Mouse (Mus musculus): ENCODE results near the gene Pcp2. TPM values are rescaled to one million over a fixed set of nuclear protein-coding genes. Genes with fewer than 3 reads are reported as not detected.

Pcp2 gene
- polyA plus RNA-seq, 1 experiment from 2014 or later, result 0.29 TPM

DNA sequence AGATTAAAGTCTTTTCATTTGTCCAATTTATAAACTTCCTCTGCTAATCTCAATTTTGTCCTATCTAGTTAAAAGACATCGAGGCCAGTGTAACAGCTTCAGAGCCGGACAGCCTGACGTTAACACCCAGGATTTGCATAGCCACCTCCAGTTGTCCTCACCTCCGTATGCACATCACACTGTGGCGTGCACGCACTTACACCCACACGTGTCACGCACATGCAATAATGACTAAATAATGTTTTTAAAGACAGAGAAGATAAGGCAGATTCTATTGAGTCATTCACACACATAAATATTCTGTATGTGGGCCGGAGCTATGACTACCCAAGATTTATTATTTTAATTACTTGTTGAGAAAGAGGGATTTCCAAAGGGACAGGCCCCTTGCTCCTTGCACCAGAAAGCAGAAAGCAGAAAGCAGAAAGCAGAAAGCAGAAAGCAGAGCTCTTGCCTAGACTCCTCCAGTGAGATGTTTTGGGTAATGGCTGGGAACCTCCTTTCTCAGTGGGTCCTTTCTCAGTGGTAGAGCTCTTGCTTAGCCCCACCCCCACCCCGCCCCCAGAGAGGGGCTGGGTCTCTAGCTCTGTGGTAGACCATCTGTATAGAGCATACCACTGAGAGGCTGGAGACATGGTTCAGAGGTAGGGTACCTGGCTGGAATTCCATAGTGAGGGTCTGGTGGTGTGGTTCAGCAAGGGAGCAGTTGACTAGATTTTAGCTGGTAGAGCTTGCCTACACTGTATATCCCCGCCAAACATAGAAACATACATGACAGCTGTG is 29.6 kb upstream of the Pcp2 start:
- WGBS, result 66% methylated on average over 11 of the region's 11 CpGs
- Histone ChIP-seq H3K36me3 (ENCODE audit: control insufficient read depth, insufficient read depth, low read length) (no peaks in the 10 kb centered on the region), H3K4me3 (ENCODE audit: low read length) (no peak overlapping the region), H3K4me2 (ENCODE audit: low read depth, low read length) (no peak overlapping the region), H3K27me3 (replicated peaks; ENCODE audit: control insufficient read depth, insufficient read depth, low read length) (no peaks in the 10 kb centered on the region), H3K27ac (ENCODE audit: low read length) (no peak overlapping the region), H3K9me3 (ENCODE audit: control insufficient read depth, low read length) (no peaks in the 10 kb centered on the region), H3K4me1 (ENCODE audit: control insufficient read depth, insufficient read depth, low read length) (no peaks in the 10 kb centered on the region), H3K9ac (ENCODE audit: low read depth, low read length) (no peak overlapping the region)
- ATAC-seq, result no peak

DNA sequence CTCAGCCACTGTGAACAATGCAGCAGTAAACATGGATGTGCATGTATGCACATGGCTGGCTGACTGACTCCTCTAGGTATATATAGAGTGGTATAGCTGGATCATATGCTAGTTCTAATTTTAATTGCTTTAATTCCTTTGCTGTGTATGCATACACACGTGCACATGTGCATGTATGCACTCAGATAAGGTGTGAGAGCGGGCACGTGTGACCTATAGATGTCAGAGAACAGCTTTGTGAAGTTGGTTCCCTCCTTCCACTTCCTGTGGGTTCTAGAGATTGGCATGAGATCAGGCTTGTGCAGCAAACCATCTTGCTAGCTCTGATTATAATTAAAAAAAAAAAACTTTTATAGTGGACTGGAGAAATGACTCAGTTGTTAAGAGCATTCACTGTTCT is 27.5 kb upstream of the Pcp2 start:
- H3K27me3 ChIP-seq (replicated peaks; ENCODE audit: control insufficient read depth, insufficient read depth, low read length), result no peaks in the 10 kb centered on the region
- H3K4me2 ChIP-seq (ENCODE audit: low read depth, low read length), result no peak overlapping the region
- H3K27ac ChIP-seq (ENCODE audit: low read length), result no peak overlapping the region
- no peak overlapping the region for H3K9ac ChIP-seq (ENCODE audit: low read depth, low read length)
- no peaks in the 10 kb centered on the region for H3K9me3 ChIP-seq (ENCODE audit: control insufficient read depth, low read length)
- no peaks in the 10 kb centered on the region for H3K4me1 ChIP-seq (ENCODE audit: control insufficient read depth, insufficient read depth, low read length)
- no peak for ATAC-seq
- no peaks in the 10 kb centered on the region for H3K36me3 ChIP-seq (ENCODE audit: control insufficient read depth, insufficient read depth, low read length)
- 74% methylated on average over 3 of the region's 3 CpGs for WGBS
- H3K4me3 ChIP-seq (ENCODE audit: low read length), result no peak overlapping the region

DNA sequence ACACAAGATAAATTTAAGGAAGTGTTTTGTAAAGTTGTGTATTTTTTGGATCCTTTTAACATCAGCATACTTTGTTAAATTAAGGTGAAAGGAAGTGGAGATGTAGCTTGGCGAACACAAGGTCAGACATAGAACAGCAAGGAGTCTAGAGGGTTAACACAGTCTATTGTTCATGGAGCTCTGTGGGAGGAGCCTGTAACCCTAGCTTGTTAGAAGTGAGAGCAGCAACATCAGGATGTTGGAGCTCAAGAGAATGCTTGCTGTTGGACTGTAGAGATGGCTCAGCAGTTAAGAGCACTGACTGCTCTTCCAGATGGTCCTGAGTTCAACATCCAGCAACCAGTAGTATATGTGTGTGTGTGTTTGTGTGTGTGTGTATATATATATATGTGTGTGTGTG is 23.6 kb upstream of the Pcp2 start:
- H3K4me1 ChIP-seq (ENCODE audit: control insufficient read depth, insufficient read depth, low read length), result no peaks in the 10 kb centered on the region
- WGBS, result 45% methylated on average over 1 of the region's 1 CpGs
- H3K4me2 ChIP-seq (ENCODE audit: low read depth, low read length), result no peak overlapping the region; the same call in 1 of the 2 replicates
- H3K27me3 ChIP-seq (replicated peaks; ENCODE audit: control insufficient read depth, insufficient read depth, low read length), result no peaks in the 10 kb centered on the region
- no peaks in the 10 kb centered on the region for H3K36me3 ChIP-seq (ENCODE audit: control insufficient read depth, insufficient read depth, low read length)
- no peak for ATAC-seq
- H3K4me3 ChIP-seq (ENCODE audit: low read length), result no peak overlapping the region
- H3K9me3 ChIP-seq (ENCODE audit: control insufficient read depth, low read length), result no peaks in the 10 kb centered on the region
- no peak overlapping the region for H3K27ac ChIP-seq (ENCODE audit: low read length)
- no peak overlapping the region for H3K9ac ChIP-seq (ENCODE audit: low read depth, low read length)

DNA sequence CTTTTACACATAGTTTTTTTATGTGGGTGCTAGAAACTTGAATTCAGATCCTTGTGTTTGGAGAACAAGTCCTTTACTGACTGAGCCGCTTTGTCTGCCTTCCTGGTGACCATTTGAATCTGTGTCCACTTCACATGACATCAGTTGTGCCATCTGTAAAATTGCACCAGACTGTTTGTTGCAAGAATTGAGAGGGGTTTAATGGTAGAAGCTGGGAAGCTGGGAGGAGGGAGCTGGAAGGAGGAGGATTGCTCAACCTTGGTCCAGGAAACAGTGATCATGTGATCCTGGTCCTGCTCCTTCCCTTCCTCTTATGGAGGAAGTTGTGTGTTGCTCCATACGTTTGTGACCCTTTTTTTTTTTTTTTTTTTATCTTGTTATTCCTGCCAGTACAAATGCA is 22.9 kb upstream of the Pcp2 start:
- no peak for ATAC-seq
- 56% methylated on average over 2 of the region's 2 CpGs for WGBS

DNA sequence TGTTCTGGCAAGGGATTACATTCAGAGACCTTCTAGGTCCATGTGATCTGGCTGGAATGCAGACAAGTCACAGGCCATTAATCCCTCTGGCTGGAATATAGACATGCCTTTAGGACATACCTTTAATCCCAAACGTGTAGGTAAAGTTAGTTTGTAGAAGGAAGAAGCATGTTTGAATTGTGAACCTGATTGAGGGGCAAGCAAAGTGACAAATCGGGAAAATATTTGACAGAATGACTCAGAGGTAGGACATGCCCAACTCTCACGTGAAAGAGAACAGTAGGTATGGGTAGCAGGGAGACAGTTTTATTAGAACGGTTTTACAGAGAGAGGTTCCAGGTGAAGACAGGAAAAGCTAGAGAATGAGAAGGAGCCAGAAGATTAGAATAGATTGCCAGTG is 22.2 kb upstream of the Pcp2 start:
- no peak for ATAC-seq
- WGBS, result 71% methylated on average over 4 of the region's 4 CpGs

More for the DNA sequence above, 22.9 kb upstream of the Pcp2 start:
- Histone ChIP-seq H3K9me3 (ENCODE audit: control insufficient read depth, low read length) (no peaks in the 10 kb centered on the region), H3K27me3 (replicated peaks; ENCODE audit: control insufficient read depth, insufficient read depth, low read length) (no peaks in the 10 kb centered on the region), H3K27ac (ENCODE audit: low read length) (no peak overlapping the region), H3K4me2 (ENCODE audit: low read depth, low read length) (no peak overlapping the region), H3K36me3 (ENCODE audit: control insufficient read depth, insufficient read depth, low read length) (no peaks in the 10 kb centered on the region), H3K4me1 (ENCODE audit: control insufficient read depth, insufficient read depth, low read length) (no peaks in the 10 kb centered on the region), H3K4me3 (ENCODE audit: low read length) (no peak overlapping the region), H3K9ac (ENCODE audit: low read depth, low read length) (no peak overlapping the region)

DNA sequence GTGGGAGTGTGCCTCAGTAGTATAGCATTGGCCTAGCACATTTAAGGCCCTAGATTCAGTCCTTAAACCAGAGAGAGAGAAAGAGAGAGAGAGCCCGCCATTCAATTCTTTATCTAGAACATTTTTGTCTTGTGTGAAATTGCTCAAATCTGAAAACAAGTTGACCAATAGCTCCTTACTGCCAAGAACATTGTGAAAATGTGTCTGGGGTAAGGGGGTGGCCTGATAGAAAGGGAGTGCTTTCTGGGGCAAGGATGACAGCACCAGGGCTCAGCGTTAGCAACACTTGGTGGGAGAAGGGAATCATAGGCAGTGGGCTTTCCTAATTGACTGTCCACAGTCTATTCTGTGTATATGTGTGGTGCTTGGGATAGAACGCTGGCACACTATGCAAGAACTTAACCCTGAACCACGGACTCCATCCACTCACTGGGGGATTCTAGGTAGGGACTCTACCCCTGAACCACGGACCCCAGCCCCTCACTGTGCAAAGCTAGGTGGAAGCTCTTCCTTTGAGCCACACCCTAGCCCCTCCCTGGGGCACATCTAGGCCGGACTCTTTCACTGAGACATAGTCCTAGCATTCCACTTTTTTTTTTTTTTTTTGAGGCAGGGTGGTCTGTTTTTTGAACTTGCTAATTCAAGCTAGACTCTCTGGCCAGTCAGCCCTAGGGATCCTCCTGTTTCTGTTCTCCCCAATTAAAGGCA is 21.6 kb upstream of the Pcp2 start:
- no peak for ATAC-seq
- H3K27ac ChIP-seq (ENCODE audit: low read length), result no peak overlapping the region
- 84% methylated on average over 6 of the region's 6 CpGs for WGBS

More for the DNA sequence above, 22.2 kb upstream of the Pcp2 start:
- no peak overlapping the region for H3K27ac ChIP-seq (ENCODE audit: low read length)
- H3K4me3 ChIP-seq (ENCODE audit: low read length), result no peak overlapping the region
- no peaks in the 10 kb centered on the region for H3K9me3 ChIP-seq (ENCODE audit: control insufficient read depth, low read length)
- no peaks in the 10 kb centered on the region for H3K4me1 ChIP-seq (ENCODE audit: control insufficient read depth, insufficient read depth, low read length)
- no peak overlapping the region for H3K9ac ChIP-seq (ENCODE audit: low read depth, low read length)
- H3K4me2 ChIP-seq (ENCODE audit: low read depth, low read length), result no peak overlapping the region
- H3K27me3 ChIP-seq (replicated peaks; ENCODE audit: control insufficient read depth, insufficient read depth, low read length), result no peaks in the 10 kb centered on the region
- no peaks in the 10 kb centered on the region for H3K36me3 ChIP-seq (ENCODE audit: control insufficient read depth, insufficient read depth, low read length)

DNA sequence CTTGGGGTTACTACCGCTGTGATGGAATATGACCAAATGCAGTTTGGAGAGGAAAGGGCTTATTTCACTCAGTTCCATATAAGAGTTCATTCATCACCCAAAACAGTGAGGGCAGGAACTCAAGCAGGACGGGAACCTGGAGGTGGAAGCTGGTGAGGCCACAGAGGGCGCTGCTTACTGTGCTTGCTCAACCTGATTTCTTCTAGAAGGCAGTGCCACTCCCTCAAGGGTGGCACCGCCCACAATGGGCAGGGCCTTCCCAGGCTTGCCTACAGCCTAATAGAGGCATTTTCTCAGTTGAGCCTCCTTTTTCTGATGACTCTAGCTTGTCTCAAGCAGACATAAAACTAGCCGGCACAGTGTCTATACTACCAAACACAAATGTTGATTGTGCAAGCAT is 20.5 kb upstream of the Pcp2 start:
- ATAC-seq, result peak; percentile 77
- Histone ChIP-seq H3K9ac (ENCODE audit: low read depth, low read length) (no peak overlapping the region), H3K27ac (ENCODE audit: low read length) (no peak overlapping the region), H3K9me3 (ENCODE audit: control insufficient read depth, low read length) (no peaks in the 10 kb centered on the region), H3K27me3 (replicated peaks; ENCODE audit: control insufficient read depth, insufficient read depth, low read length) (no peaks in the 10 kb centered on the region), H3K36me3 (ENCODE audit: control insufficient read depth, insufficient read depth, low read length) (no peaks in the 10 kb centered on the region), H3K4me3 (ENCODE audit: low read length) (no peak overlapping the region), H3K4me2 (ENCODE audit: low read depth, low read length) (no peak overlapping the region), H3K4me1 (ENCODE audit: control insufficient read depth, insufficient read depth, low read length) (no peaks in the 10 kb centered on the region)
- WGBS, result 17% methylated on average over 5 of the region's 5 CpGs

More for the DNA sequence above, 21.6 kb upstream of the Pcp2 start:
- no peaks in the 10 kb centered on the region for H3K36me3 ChIP-seq (ENCODE audit: control insufficient read depth, insufficient read depth, low read length)
- H3K9ac ChIP-seq (ENCODE audit: low read depth, low read length), result no peak overlapping the region
- H3K27me3 ChIP-seq (replicated peaks; ENCODE audit: control insufficient read depth, insufficient read depth, low read length), result no peaks in the 10 kb centered on the region
- no peak overlapping the region for H3K4me3 ChIP-seq (ENCODE audit: low read length)
- no peaks in the 10 kb centered on the region for H3K4me1 ChIP-seq (ENCODE audit: control insufficient read depth, insufficient read depth, low read length)
- no peaks in the 10 kb centered on the region for H3K9me3 ChIP-seq (ENCODE audit: control insufficient read depth, low read length)
- no peak overlapping the region for H3K4me2 ChIP-seq (ENCODE audit: low read depth, low read length)

DNA sequence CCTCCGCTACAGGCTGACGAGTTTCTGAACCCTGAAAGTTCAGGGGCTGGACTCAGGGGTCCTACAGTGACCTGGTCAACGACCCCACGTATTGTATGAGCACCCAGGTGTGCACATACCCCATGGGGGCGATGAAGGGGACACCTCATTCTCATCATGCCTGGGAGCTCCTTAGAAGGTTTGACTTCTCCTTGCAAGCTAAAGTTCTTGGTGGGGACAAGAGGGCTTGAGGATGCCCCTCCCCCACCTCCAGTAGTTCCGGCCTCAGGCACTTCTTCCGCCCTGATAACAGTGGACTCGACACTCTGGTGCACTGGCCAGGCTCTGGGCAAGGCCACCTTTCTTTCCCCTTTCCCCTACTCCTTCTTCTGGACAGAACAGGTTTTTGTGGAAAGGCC is 6.1 kb upstream of the Pcp2 start:
- peak overlapping the region; percentile 61 for H3K4me3 ChIP-seq (ENCODE audit: low read length)
- no peaks in the 10 kb centered on the region for H3K36me3 ChIP-seq (ENCODE audit: control insufficient read depth, insufficient read depth, low read length)
- no peaks in the 10 kb centered on the region; the same call in 1 of the 2 replicates for H3K4me1 ChIP-seq (ENCODE audit: control insufficient read depth, insufficient read depth, low read length)
- peak; percentile 69 for ATAC-seq
- peak overlapping the region; percentile 76 for H3K9ac ChIP-seq (ENCODE audit: low read depth, low read length)
- H3K4me2 ChIP-seq (ENCODE audit: low read depth, low read length), result peak overlapping the region; percentile 59
- H3K27me3 ChIP-seq (replicated peaks; ENCODE audit: control insufficient read depth, insufficient read depth, low read length), result no peaks in the 10 kb centered on the region
- no peaks in the 10 kb centered on the region for H3K9me3 ChIP-seq (ENCODE audit: control insufficient read depth, low read length)
- WGBS, result 9% methylated on average over 8 of the region's 8 CpGs
- peak overlapping the region; percentile 20; the same call in 1 of the 2 replicates for H3K27ac ChIP-seq (ENCODE audit: low read length)

DNA sequence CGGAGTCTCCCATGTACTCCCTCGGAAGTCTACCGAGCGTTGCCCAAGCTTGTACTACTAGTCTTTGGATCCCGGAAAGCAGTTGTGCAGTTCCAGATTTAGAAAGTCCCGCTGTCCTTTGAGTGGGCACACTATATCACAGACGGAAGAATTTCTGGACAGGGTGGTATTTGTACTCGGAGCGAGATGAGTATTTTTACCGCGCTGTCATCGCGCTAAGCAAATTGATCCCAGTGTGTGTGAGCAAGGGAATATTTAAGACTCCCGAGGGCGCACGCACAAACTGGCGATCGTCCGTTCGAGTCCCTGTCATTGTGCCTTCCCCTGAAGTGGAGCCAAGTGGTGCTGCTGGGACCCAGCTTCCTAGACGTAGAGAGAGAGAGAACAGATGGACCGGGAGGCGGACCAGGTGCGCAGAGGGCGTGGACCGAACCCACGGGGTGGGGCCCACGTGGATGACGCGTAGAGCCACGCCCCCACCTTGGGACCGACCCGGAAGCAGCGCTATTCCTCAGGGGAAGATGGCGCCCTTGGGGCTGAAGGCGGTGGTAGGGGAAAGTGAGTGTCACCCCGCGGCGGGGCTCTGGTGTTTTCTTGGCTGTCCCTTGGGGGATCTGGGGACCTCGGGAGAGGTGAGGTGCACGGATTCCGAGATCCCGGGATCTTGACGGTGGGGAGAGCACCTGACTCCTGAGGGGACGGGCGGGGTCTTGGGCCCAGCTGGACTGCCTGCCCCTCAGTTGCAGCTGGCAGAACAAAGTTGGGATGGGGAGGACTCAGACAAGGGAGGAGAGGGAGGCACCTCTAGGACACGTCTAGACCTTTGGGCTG is 5.5 kb upstream of the Pcp2 start, which contains the start of gene Stxbp2:
Stxbp2 (plus strand) TSS at position 309 of the 831 bp plus-strand sequence.
- no peaks in the 10 kb centered on the region; the same call in 1 of the 2 replicates for H3K4me1 ChIP-seq (ENCODE audit: control insufficient read depth, insufficient read depth, low read length)
- H3K9me3 ChIP-seq (ENCODE audit: control insufficient read depth, low read length), result no peaks in the 10 kb centered on the region
- ATAC-seq, result peak; percentile 94
- peak within 1 kb of the TSS; percentile 61 for H3K4me3 ChIP-seq (ENCODE audit: low read length)
- no peaks in the 10 kb centered on the region for H3K36me3 ChIP-seq (ENCODE audit: control insufficient read depth, insufficient read depth, low read length)
- peak within 1 kb of the TSS; percentile 20; the same call in 1 of the 2 replicates for H3K27ac ChIP-seq (ENCODE audit: low read length)
- H3K27me3 ChIP-seq (replicated peaks; ENCODE audit: control insufficient read depth, insufficient read depth, low read length), result no peaks in the 10 kb centered on the region
- H3K4me2 ChIP-seq (ENCODE audit: low read depth, low read length), result peak within 1 kb of the TSS; percentile 59
- H3K9ac ChIP-seq (ENCODE audit: low read depth, low read length), result peak within 1 kb of the TSS; percentile 76
- 6% methylated on average over 47 of the region's 47 CpGs for WGBS
